Mouse (Mus musculus): ENCODE results near the gene Ccdc8. TPM values are rescaled to one million over a fixed set of nuclear protein-coding genes. Genes with fewer than 3 reads are reported as not detected.
A peak's percentile ranks its signal among the peaks of the same experiment; 100 is the strongest.

Ccdc8 gene
- polyA plus RNA-seq, 1 experiment from 2014 or later, result 24.1 TPM

DNA sequence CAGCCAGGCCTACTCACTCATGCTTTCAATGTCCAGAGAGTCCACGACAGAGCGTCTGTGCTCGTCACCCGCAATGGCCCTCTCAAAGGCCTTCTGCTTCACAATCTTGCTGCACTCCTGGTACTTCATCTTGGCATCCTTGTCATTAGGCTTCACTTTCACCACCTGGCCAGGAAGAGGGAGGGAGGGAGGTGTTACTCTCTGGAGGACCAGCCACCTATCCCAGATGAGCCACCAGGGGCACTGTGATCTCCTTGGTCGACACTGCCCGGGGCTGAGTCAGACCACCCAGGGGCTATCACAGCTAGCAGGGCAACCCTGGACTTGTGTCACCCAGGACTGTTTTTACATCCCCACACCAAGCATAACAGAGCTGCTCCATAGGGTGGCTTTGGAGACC lies 22.9 kb downstream of the Ccdc8 start:
- Histone ChIP-seq H3K27ac (ENCODE audit: low read depth) (no peak overlapping the region), H3K36me3 (ENCODE audit: control insufficient read depth, insufficient read depth, low read length) (peaks cover 78% of the 10 kb centered on the region), H3K4me1 (replicated peaks; ENCODE audit: control insufficient read depth, insufficient read depth, low read length) (no peaks in the 10 kb centered on the region), H3K4me3 (ENCODE audit: low read depth, low read length) (no peak overlapping the region), H3K9ac (ENCODE audit: low read length) (no peak overlapping the region), H3K4me2 (ENCODE audit: low read length) (no peak overlapping the region), H3K9me3 (ENCODE audit: control insufficient read depth, low read length) (no peaks in the 10 kb centered on the region), H3K27me3 (replicated peaks; ENCODE audit: control insufficient read depth, insufficient read depth, low read length) (no peaks in the 10 kb centered on the region)
- no peak for ATAC-seq (replicated peaks; ENCODE audit: low FRiP score, low TSS enrichment, low read depth)
- DNase-seq (ENCODE audit: low spot score), result no peak
- WGBS, result 85% methylated on average over 6 of the region's 6 CpGs

DNA sequence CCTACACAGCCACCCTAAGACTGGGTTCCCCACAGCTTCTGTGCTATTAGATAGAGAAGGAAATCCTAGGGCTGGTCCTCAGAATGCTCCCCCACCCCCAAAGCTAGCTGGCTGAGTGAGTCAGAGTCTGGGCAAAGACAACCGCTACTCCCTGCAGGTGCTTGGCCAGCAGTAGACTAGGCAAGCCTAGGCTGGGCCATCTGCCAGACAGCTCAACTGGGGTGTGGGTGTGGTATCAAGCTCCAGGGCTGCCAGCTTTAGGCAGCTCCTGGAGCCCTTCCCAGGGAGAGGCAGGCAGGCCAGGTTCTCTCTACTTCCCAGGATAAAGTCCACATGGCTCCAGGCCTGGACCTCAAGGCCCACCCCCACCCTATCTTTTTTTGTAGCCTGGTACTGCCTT lies 24.5 kb downstream of the Ccdc8 start:
- Histone ChIP-seq H3K4me2 (ENCODE audit: low read length) (no peak overlapping the region), H3K27ac (ENCODE audit: low read depth) (no peak overlapping the region), H3K36me3 (ENCODE audit: control insufficient read depth, insufficient read depth, low read length) (peaks cover 78% of the 10 kb centered on the region), H3K9me3 (ENCODE audit: control insufficient read depth, low read length) (no peaks in the 10 kb centered on the region), H3K27me3 (replicated peaks; ENCODE audit: control insufficient read depth, insufficient read depth, low read length) (no peaks in the 10 kb centered on the region), H3K9ac (ENCODE audit: low read length) (no peak overlapping the region), H3K4me1 (replicated peaks; ENCODE audit: control insufficient read depth, insufficient read depth, low read length) (no peaks in the 10 kb centered on the region), H3K4me3 (ENCODE audit: low read depth, low read length) (no peak overlapping the region)
- ATAC-seq (replicated peaks; ENCODE audit: low FRiP score, low TSS enrichment, low read depth) (peak; percentile 84), DNase-seq (ENCODE audit: low spot score) (no peak)
- WGBS, result 77% methylated on average over 1 of the region's 1 CpGs

DNA sequence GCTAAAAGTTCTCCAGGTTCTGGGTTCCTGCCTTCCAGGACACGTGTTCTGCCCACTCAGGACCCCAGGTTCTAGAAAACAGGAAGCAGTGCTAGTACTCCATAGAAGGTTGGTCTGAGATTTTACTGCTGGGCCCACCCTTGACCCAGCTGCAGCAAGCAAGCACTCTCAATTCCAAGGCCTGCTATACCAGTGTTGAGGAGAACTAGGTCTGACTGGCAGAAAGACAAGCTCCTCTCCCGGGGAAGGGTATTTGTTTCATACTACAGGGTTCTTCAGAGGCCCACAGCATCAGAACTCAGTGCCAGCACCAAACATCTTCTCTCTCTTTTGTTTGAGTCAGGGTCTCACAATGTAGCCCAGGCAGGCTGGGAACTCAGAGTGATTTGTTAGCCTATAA lies 25.4 kb downstream of the Ccdc8 start:
- Histone ChIP-seq H3K4me2 (ENCODE audit: low read length) (no peak overlapping the region), H3K9ac (ENCODE audit: low read length) (no peak overlapping the region), H3K9me3 (ENCODE audit: control insufficient read depth, low read length) (no peaks in the 10 kb centered on the region), H3K4me3 (ENCODE audit: low read depth, low read length) (no peak overlapping the region), H3K4me1 (replicated peaks; ENCODE audit: control insufficient read depth, insufficient read depth, low read length) (no peaks in the 10 kb centered on the region), H3K36me3 (ENCODE audit: control insufficient read depth, insufficient read depth, low read length) (peaks cover 78% of the 10 kb centered on the region), H3K27me3 (replicated peaks; ENCODE audit: control insufficient read depth, insufficient read depth, low read length) (no peaks in the 10 kb centered on the region), H3K27ac (ENCODE audit: low read depth) (no peak overlapping the region)
- 87% methylated on average over 2 of the region's 2 CpGs for WGBS
- ATAC-seq (replicated peaks; ENCODE audit: low FRiP score, low TSS enrichment, low read depth) (no peak), DNase-seq (ENCODE audit: low spot score) (no peak)

DNA sequence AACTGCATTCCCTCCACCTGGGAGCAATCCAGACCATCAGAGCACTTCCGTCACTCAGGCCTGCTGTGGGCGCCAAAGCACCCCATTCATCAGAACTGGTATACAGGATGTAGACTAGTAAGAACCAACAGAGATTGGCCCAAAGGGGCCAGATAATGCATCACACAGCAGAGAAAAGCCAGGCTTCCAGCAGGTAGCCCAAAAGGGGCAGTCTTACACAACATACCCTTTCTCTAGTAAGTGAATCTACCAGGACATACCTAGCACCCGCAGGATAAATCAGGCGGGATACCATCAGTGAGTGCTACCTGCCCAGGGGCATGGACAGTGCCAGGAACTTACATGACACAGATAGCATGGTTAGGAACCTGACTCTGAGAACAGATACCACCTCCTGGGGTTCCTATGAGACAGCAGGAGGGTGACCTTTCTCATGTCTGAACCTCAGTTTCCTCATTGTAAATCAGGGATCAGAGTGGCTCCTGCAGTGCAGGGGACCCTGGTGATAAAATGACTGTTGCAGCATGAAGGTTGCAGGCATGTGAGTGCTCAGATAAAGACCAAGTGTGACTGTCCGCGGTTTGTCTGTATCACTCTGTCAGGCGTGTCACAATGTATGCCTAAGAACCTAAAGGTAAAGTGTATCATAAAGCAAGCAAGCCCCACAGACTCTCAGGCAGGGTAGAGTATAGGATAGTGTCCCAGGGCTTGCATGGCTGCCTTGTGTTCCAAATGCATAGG lies 27.1 kb downstream of the Ccdc8 start:
- H3K4me3 ChIP-seq (ENCODE audit: low read depth, low read length), result no peak overlapping the region
- no peaks in the 10 kb centered on the region for H3K27me3 ChIP-seq (replicated peaks; ENCODE audit: control insufficient read depth, insufficient read depth, low read length)
- no peak overlapping the region for H3K27ac ChIP-seq (ENCODE audit: low read depth)
- no peak overlapping the region for H3K4me2 ChIP-seq (ENCODE audit: low read length)
- WGBS, result 87% methylated on average over 7 of the region's 7 CpGs
- H3K4me1 ChIP-seq (replicated peaks; ENCODE audit: control insufficient read depth, insufficient read depth, low read length), result no peaks in the 10 kb centered on the region
- DNase-seq (ENCODE audit: low spot score) (no peak), ATAC-seq (replicated peaks; ENCODE audit: low FRiP score, low TSS enrichment, low read depth) (no peak)
- H3K9ac ChIP-seq (ENCODE audit: low read length), result no peak overlapping the region
- H3K36me3 ChIP-seq (ENCODE audit: control insufficient read depth, insufficient read depth, low read length), result peaks cover 77% of the 10 kb centered on the region
- no peaks in the 10 kb centered on the region for H3K9me3 ChIP-seq (ENCODE audit: control insufficient read depth, low read length)

DNA sequence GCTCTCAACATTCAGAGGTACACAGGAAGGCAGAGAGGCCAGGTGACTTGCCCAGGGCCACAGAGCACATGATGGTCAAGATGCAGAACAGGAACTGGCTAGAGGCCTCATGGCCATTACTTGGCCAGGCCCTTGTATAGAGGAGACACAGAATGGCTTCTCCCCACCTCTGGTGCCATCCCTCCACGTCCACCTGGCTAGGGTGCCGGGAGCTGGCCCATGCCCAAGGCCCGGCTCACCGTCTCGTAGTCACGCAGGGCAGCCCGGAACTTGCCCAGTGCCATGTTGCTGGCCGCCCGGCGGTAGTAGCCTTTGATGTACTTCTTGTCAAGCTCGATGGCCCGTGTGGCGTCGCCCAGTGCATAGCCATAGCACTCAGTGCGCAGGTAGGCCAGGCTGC lies 29.7 kb downstream of the Ccdc8 start:
- no peaks in the 10 kb centered on the region for H3K9me3 ChIP-seq (ENCODE audit: control insufficient read depth, low read length)
- ATAC-seq (replicated peaks; ENCODE audit: low FRiP score, low TSS enrichment, low read depth) (no peak), DNase-seq (ENCODE audit: low spot score) (no peak)
- H3K4me1 ChIP-seq (replicated peaks; ENCODE audit: control insufficient read depth, insufficient read depth, low read length), result peaks cover 20% of the 10 kb centered on the region
- WGBS, result 94% methylated on average over 15 of the region's 15 CpGs
- no peak overlapping the region for H3K9ac ChIP-seq (ENCODE audit: low read length)
- peaks cover 55% of the 10 kb centered on the region for H3K36me3 ChIP-seq (ENCODE audit: control insufficient read depth, insufficient read depth, low read length)
- H3K27ac ChIP-seq (ENCODE audit: low read depth), result no peak overlapping the region
- no peak overlapping the region for H3K4me2 ChIP-seq (ENCODE audit: low read length)
- H3K4me3 ChIP-seq (ENCODE audit: low read depth, low read length), result no peak overlapping the region
- H3K27me3 ChIP-seq (replicated peaks; ENCODE audit: control insufficient read depth, insufficient read depth, low read length), result no peaks in the 10 kb centered on the region

DNA sequence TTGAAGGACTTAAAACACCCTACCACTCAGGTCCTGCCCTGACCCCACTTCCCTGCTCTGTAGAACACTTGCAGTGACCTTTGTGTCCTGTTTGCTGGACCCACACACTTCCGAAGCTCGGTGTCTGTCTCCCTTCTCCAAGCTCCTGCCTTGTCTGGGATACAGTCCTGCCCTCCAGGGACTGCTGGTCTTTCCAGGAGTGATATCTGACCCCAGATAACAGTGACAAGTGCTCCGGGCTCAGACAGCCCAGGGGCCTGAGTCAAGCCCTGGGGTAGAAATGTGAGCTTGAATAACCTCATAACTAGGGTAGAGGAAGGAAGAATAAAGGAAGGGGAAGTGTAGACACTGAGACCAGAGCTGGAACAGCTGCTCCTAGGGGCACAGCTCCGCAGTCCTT lies 31.2 kb downstream of the Ccdc8 start:
- Histone ChIP-seq H3K4me2 (ENCODE audit: low read length) (no peak overlapping the region), H3K36me3 (ENCODE audit: control insufficient read depth, insufficient read depth, low read length) (peaks cover 55% of the 10 kb centered on the region), H3K9ac (ENCODE audit: low read length) (no peak overlapping the region), H3K27me3 (replicated peaks; ENCODE audit: control insufficient read depth, insufficient read depth, low read length) (no peaks in the 10 kb centered on the region), H3K27ac (ENCODE audit: low read depth) (no peak overlapping the region), H3K4me1 (replicated peaks; ENCODE audit: control insufficient read depth, insufficient read depth, low read length) (peaks cover 25% of the 10 kb centered on the region), H3K4me3 (ENCODE audit: low read depth, low read length) (no peak overlapping the region), H3K9me3 (ENCODE audit: control insufficient read depth, low read length) (no peaks in the 10 kb centered on the region)
- WGBS, result 72% methylated on average over 4 of the region's 4 CpGs
- DNase-seq (ENCODE audit: low spot score), result no peak
- no peak for ATAC-seq (replicated peaks; ENCODE audit: low FRiP score, low TSS enrichment, low read depth)

DNA sequence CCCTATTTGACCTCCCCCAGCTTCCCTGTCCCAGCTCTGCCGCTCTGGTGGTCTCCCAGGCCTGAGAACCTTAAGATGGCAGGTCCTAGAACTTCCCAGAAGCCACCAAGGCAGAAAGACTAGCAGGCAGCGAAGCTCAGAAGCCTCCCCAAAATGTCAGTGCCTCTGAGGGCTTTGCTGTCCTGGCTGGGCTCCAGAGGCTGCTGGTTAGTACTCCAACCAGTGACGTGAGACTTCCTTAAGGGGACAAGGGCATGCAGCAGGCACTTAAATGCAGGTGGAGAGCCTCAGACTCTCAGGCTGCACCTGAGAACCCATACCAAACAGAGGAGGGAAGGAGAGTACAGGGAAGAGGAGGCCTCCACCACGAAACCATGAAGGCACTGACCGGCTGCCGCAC lies 31.6 kb downstream of the Ccdc8 start:
- H3K4me2 ChIP-seq (ENCODE audit: low read length), result no peak overlapping the region
- ATAC-seq (replicated peaks; ENCODE audit: low FRiP score, low TSS enrichment, low read depth) (no peak), DNase-seq (ENCODE audit: low spot score) (no peak)
- no peaks in the 10 kb centered on the region for H3K9me3 ChIP-seq (ENCODE audit: control insufficient read depth, low read length)
- peaks cover 25% of the 10 kb centered on the region for H3K4me1 ChIP-seq (replicated peaks; ENCODE audit: control insufficient read depth, insufficient read depth, low read length)
- H3K27ac ChIP-seq (ENCODE audit: low read depth), result 0 out of 2 replicates have a peak overlapping the region, but pooled peaks have one; percentile 19
- 83% methylated on average over 6 of the region's 6 CpGs for WGBS
- peaks cover 54% of the 10 kb centered on the region for H3K36me3 ChIP-seq (ENCODE audit: control insufficient read depth, insufficient read depth, low read length)
- H3K27me3 ChIP-seq (replicated peaks; ENCODE audit: control insufficient read depth, insufficient read depth, low read length), result no peaks in the 10 kb centered on the region
- no peak overlapping the region for H3K4me3 ChIP-seq (ENCODE audit: low read depth, low read length)
- no peak overlapping the region for H3K9ac ChIP-seq (ENCODE audit: low read length)

DNA sequence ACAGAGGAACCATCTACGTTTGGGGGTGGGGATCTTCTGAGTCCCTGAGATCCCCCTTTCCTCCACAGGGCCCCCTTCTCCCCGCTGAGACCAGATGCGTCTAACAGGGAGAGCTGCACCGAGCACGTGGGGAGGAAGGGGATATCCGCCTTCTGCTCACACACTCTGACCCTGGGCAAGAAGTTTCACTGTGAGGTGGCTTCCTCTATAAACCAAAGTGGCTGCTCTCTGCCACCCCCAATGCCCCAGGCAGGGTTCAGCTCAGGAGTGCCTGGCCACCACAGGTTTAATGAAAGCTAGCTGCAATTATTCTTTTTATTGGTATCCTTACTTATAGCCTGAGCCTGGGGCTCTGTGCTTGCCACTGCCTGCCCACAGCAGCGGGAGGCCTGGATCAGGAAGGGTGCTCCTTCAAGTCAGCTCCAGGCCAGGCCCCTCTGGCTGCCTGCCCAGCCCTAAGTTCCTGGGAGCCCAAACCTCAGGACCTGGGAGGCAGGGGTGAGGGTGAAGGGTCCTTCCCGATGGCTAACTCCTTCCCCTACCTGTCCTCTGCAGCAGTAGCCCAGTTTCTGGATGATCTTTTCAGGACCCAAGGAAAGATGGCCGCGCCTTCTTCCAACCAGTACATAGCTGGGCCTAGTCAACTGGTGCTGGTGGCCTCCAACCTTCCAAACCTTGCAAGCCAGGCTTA lies 32.5 kb downstream of the Ccdc8 start:
- peaks cover 25% of the 10 kb centered on the region for H3K4me1 ChIP-seq (replicated peaks; ENCODE audit: control insufficient read depth, insufficient read depth, low read length)
- no peak overlapping the region for H3K4me3 ChIP-seq (ENCODE audit: low read depth, low read length)
- H3K27me3 ChIP-seq (replicated peaks; ENCODE audit: control insufficient read depth, insufficient read depth, low read length), result no peaks in the 10 kb centered on the region
- H3K36me3 ChIP-seq (ENCODE audit: control insufficient read depth, insufficient read depth, low read length), result peaks cover 46% of the 10 kb centered on the region
- H3K27ac ChIP-seq (ENCODE audit: low read depth), result 0 out of 2 replicates have a peak overlapping the region, but pooled peaks have one; percentile 19
- no peak overlapping the region for H3K9ac ChIP-seq (ENCODE audit: low read length)
- H3K4me2 ChIP-seq (ENCODE audit: low read length), result no peak overlapping the region
- no peak for DNase-seq (ENCODE audit: low spot score)
- no peak for ATAC-seq (replicated peaks; ENCODE audit: low FRiP score, low TSS enrichment, low read depth)
- H3K9me3 ChIP-seq (ENCODE audit: control insufficient read depth, low read length), result no peaks in the 10 kb centered on the region
- 80% methylated on average over 10 of the region's 10 CpGs for WGBS

DNA sequence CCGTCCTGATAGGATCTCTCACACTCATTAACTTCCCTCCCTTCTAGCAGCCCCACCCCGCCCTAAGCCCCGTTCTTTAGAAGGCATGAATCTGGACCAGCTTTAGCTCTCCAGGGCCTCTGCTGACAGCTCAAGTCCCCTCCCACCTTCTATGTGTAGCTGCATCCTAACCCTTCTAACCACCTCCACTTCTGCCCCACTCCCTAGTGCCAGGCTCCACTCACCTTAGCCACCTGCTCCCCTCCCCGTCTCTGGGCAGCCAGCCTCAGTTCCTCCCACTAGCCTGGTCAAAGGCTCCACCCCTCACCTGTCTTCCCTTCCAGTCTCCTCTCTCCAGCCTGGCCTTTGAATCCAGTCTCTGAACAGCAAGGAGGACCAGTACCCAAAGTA lies 33.0 kb downstream of the Ccdc8 start:
- WGBS, result 50% methylated on average over 4 of the region's 4 CpGs
- H3K27me3 ChIP-seq (replicated peaks; ENCODE audit: control insufficient read depth, insufficient read depth, low read length), result no peaks in the 10 kb centered on the region
- ATAC-seq (replicated peaks; ENCODE audit: low FRiP score, low TSS enrichment, low read depth) (no peak), DNase-seq (ENCODE audit: low spot score) (no peak)
- peak overlapping the region; percentile 70; the same call in 1 of the 2 replicates for H3K4me2 ChIP-seq (ENCODE audit: low read length)
- H3K4me3 ChIP-seq (ENCODE audit: low read depth, low read length), result no peak overlapping the region
- 0 out of 2 replicates have a peak overlapping the region, but pooled peaks have one; percentile 19 for H3K27ac ChIP-seq (ENCODE audit: low read depth)
- no peaks in the 10 kb centered on the region for H3K9me3 ChIP-seq (ENCODE audit: control insufficient read depth, low read length)
- H3K36me3 ChIP-seq (ENCODE audit: control insufficient read depth, insufficient read depth, low read length), result peaks cover 40% of the 10 kb centered on the region
- H3K4me1 ChIP-seq (replicated peaks; ENCODE audit: control insufficient read depth, insufficient read depth, low read length), result peaks cover 25% of the 10 kb centered on the region
- no peak overlapping the region for H3K9ac ChIP-seq (ENCODE audit: low read length)

Measured in intestine, embryonic 14.5 days (tissue).